Mouse (Mus musculus) E14TG2a.4 (cell line): ENCODE results near the gene Inpp4b.

Experiments
- H3K27me3 ChIP-seq: 2 replicates; pipeline ENCODE4 v1.6.1; 2014; ENCODE audit warnings: low read length, control low read depth; ENCODE audit not compliant: insufficient read depth
- H3K36me3 ChIP-seq: 2 replicates; pipeline ENCODE4 v1.6.1; 2014; ENCODE audit warnings: low read length, control low read depth; ENCODE audit not compliant: insufficient read depth
- H3K4me1 ChIP-seq: replicated peaks from 2 replicates; pipeline ENCODE4 v1.6.1; 2014; ENCODE audit warnings: low read depth, low read length, control low read depth
- H3K4me3 ChIP-seq: replicated peaks from 2 replicates; pipeline ENCODE4 v1.5.1; 2014; ENCODE audit warnings: mild to moderate bottlenecking, low read length
- H3K9me3 ChIP-seq: 2 replicates; pipeline ENCODE4 v1.6.1; 2014; ENCODE audit warnings: low read length, control low read depth
- CTCF ChIP-seq: conservative IDR thresholded peaks from 2 replicates; pipeline ENCODE4 v1.5.1; 2014; ENCODE audit warnings: low read length
- NANOG ChIP-seq: IDR thresholded peaks from 2 replicates; pipeline ENCODE4 v1.6.1; 2014; ENCODE audit warnings: borderline replicate concordance, low read length, mixed read lengths
- POU5F1 ChIP-seq: IDR thresholded peaks from 2 replicates; pipeline ENCODE4 v1.6.1; 2014; ENCODE audit warnings: low read length, borderline replicate concordance

Inpp4b gene

GRCm38 (mm10) chr8:81824975-81825374, 482.6 kb downstream of the Inpp4b start:
- no peaks in the 10 kb centered on the region for H3K27me3 ChIP-seq
- H3K4me1 ChIP-seq, result no peaks in the 10 kb centered on the region
- no peaks in the 10 kb centered on the region for H3K36me3 ChIP-seq
- TF ChIP-seq POU5F1 (no peak), CTCF (no peak), NANOG (no peak)
- H3K4me3 ChIP-seq, result no peak overlapping the region
- no peaks in the 10 kb centered on the region for H3K9me3 ChIP-seq

- no peak for TF ChIP-seq CTCF
- no peak for TF ChIP-seq NANOG
- TF ChIP-seq POU5F1, result no peak
- H3K4me3 ChIP-seq, result no peak overlapping the region
- H3K9me3 ChIP-seq, result no peaks in the 10 kb centered on the region
- H3K36me3 ChIP-seq, result no peaks in the 10 kb centered on the region
- H3K4me1 ChIP-seq, result no peaks in the 10 kb centered on the region
- H3K27me3 ChIP-seq, result no peaks in the 10 kb centered on the region
Observed at GRCm38 (mm10) chr8:81826406-81826805, 484.1 kb downstream of the Inpp4b start.

DNA sequence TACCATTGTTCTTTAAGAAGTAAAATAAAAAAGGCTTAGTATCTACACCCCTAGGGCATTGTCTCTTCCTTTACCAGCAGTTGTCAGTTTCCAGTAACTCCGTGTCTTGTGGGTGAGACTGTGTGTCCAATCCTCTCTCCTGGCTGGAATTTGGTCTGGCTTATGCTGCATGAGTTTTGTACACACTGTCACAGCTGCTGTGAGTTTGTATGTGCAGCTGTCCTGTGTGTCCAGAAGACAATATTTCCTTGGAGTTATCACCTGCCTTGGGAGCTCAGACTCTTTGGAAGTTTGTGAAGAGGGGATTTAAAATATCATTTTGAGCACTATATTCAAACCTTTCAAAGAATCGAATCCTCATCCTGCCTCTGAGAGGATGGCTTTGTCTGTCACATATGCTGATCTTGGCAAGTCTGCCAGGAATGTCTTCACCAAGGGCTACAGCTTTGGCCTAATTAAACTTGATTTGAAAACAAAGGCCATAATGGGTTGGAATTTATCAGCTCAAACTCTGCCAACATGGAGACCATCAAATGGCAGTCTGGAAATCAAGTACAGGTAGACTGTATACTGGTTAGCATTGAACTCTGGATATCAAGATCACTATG, 485.1 kb downstream of the Inpp4b start:
- no peak for TF ChIP-seq POU5F1
- no peak for TF ChIP-seq NANOG
- no peak for TF ChIP-seq CTCF
- Histone ChIP-seq H3K36me3 (no peaks in the 10 kb centered on the region), H3K4me3 (no peak overlapping the region), H3K9me3 (no peaks in the 10 kb centered on the region), H3K4me1 (no peaks in the 10 kb centered on the region), H3K27me3 (no peaks in the 10 kb centered on the region)

DNA sequence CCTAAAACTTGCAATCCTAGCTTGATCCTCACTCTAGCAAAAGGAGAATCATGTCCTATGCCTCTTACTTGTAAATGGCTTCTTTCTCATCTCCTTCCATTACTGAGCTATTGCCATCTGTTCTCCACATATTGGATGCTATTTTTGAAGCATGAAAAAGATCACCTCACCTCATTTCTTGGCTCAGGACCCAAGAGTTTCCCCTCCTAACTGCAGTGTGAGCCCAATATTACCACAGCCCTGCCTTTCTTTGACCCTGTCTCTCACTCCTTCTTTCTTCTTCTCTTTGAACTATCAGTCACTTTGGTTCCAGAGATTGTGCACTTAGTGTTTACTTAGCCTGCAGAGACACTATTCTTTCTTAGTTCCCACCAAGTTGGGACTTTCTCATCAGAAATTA, 489.1 kb downstream of the Inpp4b start:
- no peak overlapping the region for H3K4me3 ChIP-seq
- H3K4me1 ChIP-seq, result no peaks in the 10 kb centered on the region
- no peaks in the 10 kb centered on the region for H3K9me3 ChIP-seq
- H3K36me3 ChIP-seq, result no peaks in the 10 kb centered on the region
- no peaks in the 10 kb centered on the region for H3K27me3 ChIP-seq
- TF ChIP-seq NANOG, result no peak
- no peak for TF ChIP-seq CTCF
- no peak for TF ChIP-seq POU5F1

DNA sequence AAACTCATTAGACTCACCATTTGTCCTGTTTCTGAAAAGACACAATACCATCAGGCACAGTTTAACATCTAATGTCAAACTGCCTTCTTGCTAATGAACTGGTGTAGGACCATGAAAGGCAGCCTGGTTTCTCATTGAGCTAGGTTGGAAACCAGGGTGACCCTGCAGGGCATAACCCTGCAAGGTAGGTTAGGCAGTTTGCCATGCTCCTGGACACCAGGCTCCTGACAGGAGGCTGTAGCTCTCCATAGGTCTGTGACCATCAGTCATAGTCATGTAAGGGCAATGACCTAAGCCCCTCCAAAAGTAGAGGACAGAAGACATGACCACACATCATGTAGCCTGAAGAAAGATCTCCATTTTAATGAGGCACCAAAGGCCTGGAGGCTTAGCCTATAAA, 491.5 kb downstream of the Inpp4b start:
- H3K4me3 ChIP-seq, result no peak overlapping the region
- H3K9me3 ChIP-seq, result no peaks in the 10 kb centered on the region
- no peaks in the 10 kb centered on the region for H3K27me3 ChIP-seq
- H3K4me1 ChIP-seq, result no peaks in the 10 kb centered on the region
- TF ChIP-seq NANOG, result no peak
- TF ChIP-seq POU5F1, result no peak
- no peak for TF ChIP-seq CTCF
- H3K36me3 ChIP-seq, result no peaks in the 10 kb centered on the region

GRCm38 (mm10) chr8:81840512-81840911, 498.2 kb downstream of the Inpp4b start:
- no peaks in the 10 kb centered on the region for H3K36me3 ChIP-seq
- H3K9me3 ChIP-seq, result no peaks in the 10 kb centered on the region
- H3K4me3 ChIP-seq, result no peak overlapping the region
- TF ChIP-seq NANOG, result no peak
- TF ChIP-seq POU5F1, result no peak
- no peak for TF ChIP-seq CTCF
- no peaks in the 10 kb centered on the region for H3K27me3 ChIP-seq
- no peaks in the 10 kb centered on the region for H3K4me1 ChIP-seq

DNA sequence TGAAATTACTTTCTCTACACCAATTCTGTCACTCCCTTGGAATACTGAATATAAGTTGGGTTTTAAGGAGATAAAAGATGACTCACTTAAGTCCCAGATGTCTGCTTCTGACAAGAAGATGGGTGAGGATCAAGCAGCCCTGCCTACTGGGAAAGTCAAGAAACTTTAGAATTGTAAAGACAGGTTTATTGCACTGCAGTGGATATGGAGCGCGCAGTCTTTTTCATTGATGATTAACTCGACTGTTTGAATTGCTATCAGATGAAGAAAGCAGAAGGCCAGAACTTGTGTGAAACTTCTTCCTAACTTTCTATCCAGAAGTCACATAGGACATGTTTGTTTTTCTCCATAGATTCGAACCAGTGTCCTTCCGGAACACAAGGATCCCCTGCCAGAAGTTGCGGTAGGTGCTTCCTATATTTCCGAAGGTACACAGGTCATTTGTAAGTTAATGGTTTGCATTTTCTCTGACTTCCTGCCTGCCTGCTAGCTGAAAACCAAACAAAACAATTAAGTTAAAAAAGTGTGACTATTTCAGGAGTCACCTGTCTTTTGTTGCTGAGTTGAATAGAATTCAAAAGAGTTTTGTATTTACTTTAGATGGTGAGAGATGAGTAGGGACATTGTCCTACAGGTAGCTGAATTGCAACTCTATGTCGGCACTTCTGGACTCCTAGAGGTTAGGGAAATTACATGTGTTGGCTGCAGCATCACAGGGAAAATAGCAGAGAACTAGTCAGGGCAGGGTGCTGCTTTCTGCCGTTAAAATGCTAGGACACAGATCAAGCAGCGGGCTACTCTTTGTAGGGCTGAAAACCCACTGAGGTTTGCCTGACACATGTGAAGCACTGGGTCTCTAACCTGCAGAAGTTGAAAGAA, 502.0 kb downstream of the Inpp4b start:
- no peaks in the 10 kb centered on the region for H3K9me3 ChIP-seq
- H3K36me3 ChIP-seq, result no peaks in the 10 kb centered on the region
- no peaks in the 10 kb centered on the region for H3K27me3 ChIP-seq
- H3K4me3 ChIP-seq, result no peak overlapping the region
- no peak for TF ChIP-seq POU5F1
- TF ChIP-seq NANOG, result no peak
- TF ChIP-seq CTCF, result no peak
- no peaks in the 10 kb centered on the region for H3K4me1 ChIP-seq

- Histone ChIP-seq H3K9me3 (no peaks in the 10 kb centered on the region), H3K36me3 (no peaks in the 10 kb centered on the region), H3K4me3 (no peak overlapping the region), H3K4me1 (no peaks in the 10 kb centered on the region), H3K27me3 (no peaks in the 10 kb centered on the region)
- TF ChIP-seq CTCF, result no peak
- no peak for TF ChIP-seq POU5F1
- no peak for TF ChIP-seq NANOG
Observed at GRCm38 (mm10) chr8:81847929-81848328, 505.6 kb downstream of the Inpp4b start.
